ENCODE assay signal across 12 mouse cellular contexts in the genomic region with DNA sequence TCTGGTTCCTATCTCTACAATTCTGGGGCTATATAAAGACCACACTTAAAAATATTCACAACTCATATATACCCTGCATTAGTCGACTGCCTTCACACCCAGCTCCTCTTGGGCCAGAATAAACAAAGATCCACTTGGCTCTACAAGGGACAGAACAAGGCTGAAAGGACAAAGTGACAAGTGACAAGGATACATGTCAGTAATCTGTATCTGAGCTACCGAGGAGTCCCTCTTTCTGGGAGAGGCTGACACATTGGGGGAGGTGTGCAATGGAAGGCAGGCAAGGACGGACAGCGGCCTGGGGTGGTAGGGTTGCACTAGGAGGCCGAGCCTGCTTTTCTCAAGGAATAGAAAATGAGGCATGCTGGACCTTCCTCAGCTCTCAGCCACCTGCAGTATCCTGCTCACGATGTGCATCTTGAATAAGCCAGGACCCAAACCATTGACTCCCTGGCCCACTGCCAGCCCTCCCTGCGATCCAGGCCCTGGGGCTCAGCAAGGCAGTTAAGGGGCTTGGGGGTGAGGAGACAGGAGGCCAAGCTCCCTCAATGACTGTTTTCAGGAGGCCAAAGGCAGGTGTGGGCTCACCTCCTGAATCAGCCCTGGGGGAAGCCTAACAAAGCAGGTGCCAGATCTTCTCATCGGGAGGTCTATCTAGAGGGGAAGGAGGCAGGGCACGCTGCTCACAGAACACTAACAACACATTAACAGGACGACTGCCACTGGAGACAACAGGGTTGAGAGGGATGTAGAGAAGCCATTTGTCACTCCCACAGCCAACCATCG.
DNase-seq lines count a peak whose midpoint lies in the region; ATAC-seq and TF ChIP-seq lines count a peak whose summit lies in the region.
"Had no signal": no experiment of that assay in that cellular context is flagged by ENCODE, and none has a peak within 500 bp of the region (broad histone marks: within the 10 kb centered on the region; RNA-seq: fewer than 3 reads in every experiment).

No protein-coding gene starts in this region.

- H3K27ac ChIP-seq in kidney, embryonic 15.5 days, result no peak overlapping the region
- peak overlapping the region; percentile 69; the same call in 1 of the 2 replicates for H3K27ac ChIP-seq in embryonic facial prominence, embryonic 10.5 days (replicated peaks)
- no peak overlapping the region; the same call in 1 of the 2 replicates for H3K27ac ChIP-seq in forebrain, embryonic 11.5 days (ENCODE audit: low read depth, low read length)
- H3K27ac ChIP-seq in hindbrain, postnatal 0 days, result no peak overlapping the region
- H3K27ac ChIP-seq: left cerebral cortex, adult 2 months; lung, embryonic 15.5 days had no signal

- no peak for DNase-seq in kidney, adult 8-10 months
- no peak for DNase-seq in embryonic facial prominence, embryonic 10.5 days (ENCODE audit: low spot score)
- no peak for DNase-seq in forebrain, embryonic 11.5 days (ENCODE audit: low spot score)
- no peak for DNase-seq in hindbrain, postnatal 0 days (ENCODE audit: low spot score)
- no peak for DNase-seq in thymus, postnatal 4 days
- DNase-seq in embryo, embryonic 11 days, result no peak
- DNase-seq: cerebellum, adult 11 months had no signal

- no peak for TF ChIP-seq CTCF in hindbrain, postnatal 0 days (IDR thresholded peaks at IDR 0.05; ENCODE audit: low read depth)

- no peak overlapping the region for H3K4me2 ChIP-seq in kidney, embryonic 15.5 days
- H3K4me2 ChIP-seq in forebrain, embryonic 11.5 days (ENCODE audit: low read depth, low read length, severe bottlenecking), result no peak overlapping the region
- H3K4me2 ChIP-seq in hindbrain, postnatal 0 days (ENCODE audit: low read depth, low read length), result no peak overlapping the region
- H3K4me2 ChIP-seq: lung, embryonic 15.5 days had no signal

- no peak overlapping the region for H3K4me3 ChIP-seq in kidney, embryonic 15.5 days (replicated peaks)
- no peak overlapping the region for H3K4me3 ChIP-seq in embryonic facial prominence, embryonic 10.5 days
- H3K4me3 ChIP-seq in forebrain, embryonic 11.5 days (ENCODE audit: low read depth, low read length), result no peak overlapping the region
- no peak overlapping the region for H3K4me3 ChIP-seq in hindbrain, postnatal 0 days (ENCODE audit: low read length)
- H3K4me3 ChIP-seq: erythroblast, embryonic 14.5 days; left cerebral cortex, adult 2 months; lung, embryonic 15.5 days had no signal

- WGBS in kidney, embryonic 15.5 days, result 40% methylated on average over 11 of the region's 11 CpGs
- 36% methylated on average over 11 of the region's 11 CpGs for WGBS in embryonic facial prominence, embryonic 10.5 days
- 37% methylated on average over 11 of the region's 11 CpGs for WGBS in forebrain, embryonic 11.5 days
- WGBS in hindbrain, postnatal 0 days, result 28% methylated on average over 11 of the region's 11 CpGs

- no peaks in the 10 kb centered on the region for H3K9me3 ChIP-seq in kidney, embryonic 15.5 days (replicated peaks)
- H3K9me3 ChIP-seq in embryonic facial prominence, embryonic 10.5 days, result no peaks in the 10 kb centered on the region
- no peaks in the 10 kb centered on the region for H3K9me3 ChIP-seq in forebrain, embryonic 11.5 days (ENCODE audit: control insufficient read depth, low read length)
- no peaks in the 10 kb centered on the region for H3K9me3 ChIP-seq in hindbrain, postnatal 0 days (ENCODE audit: low read length)
- H3K9me3 ChIP-seq: G1E; lung, embryonic 15.5 days had no signal

- H3K4me1 ChIP-seq in kidney, embryonic 15.5 days, result peaks cover 45% of the 10 kb centered on the region
- H3K4me1 ChIP-seq in embryonic facial prominence, embryonic 10.5 days, result peaks cover 60% of the 10 kb centered on the region
- peaks cover 16% of the 10 kb centered on the region for H3K4me1 ChIP-seq in forebrain, embryonic 11.5 days (replicated peaks; ENCODE audit: control insufficient read depth, insufficient read depth, low read length)
- H3K4me1 ChIP-seq in hindbrain, postnatal 0 days (ENCODE audit: insufficient read depth, low read length), result peaks cover 4% of the 10 kb centered on the region; the same call in 1 of the 2 replicates

- no peaks in the 10 kb centered on the region for H3K27me3 ChIP-seq in kidney, embryonic 15.5 days
- no peaks in the 10 kb centered on the region; the same call in 1 of the 2 replicates for H3K27me3 ChIP-seq in embryonic facial prominence, embryonic 10.5 days (replicated peaks; ENCODE audit: low read depth, poor library complexity, severe bottlenecking)
- H3K27me3 ChIP-seq in forebrain, embryonic 11.5 days (ENCODE audit: control insufficient read depth, insufficient read depth, low read length), result no peaks in the 10 kb centered on the region
- H3K27me3 ChIP-seq in hindbrain, postnatal 0 days (ENCODE audit: insufficient read depth, low read length), result no peaks in the 10 kb centered on the region
- H3K27me3 ChIP-seq: lung, embryonic 15.5 days had no signal

- no peak overlapping the region for H3K9ac ChIP-seq in kidney, embryonic 15.5 days
- H3K9ac ChIP-seq in forebrain, embryonic 11.5 days (ENCODE audit: low read length), result 0 out of 2 replicates have a peak overlapping the region, but pooled peaks have one; percentile 2
- H3K9ac ChIP-seq in hindbrain, postnatal 0 days (replicated peaks; ENCODE audit: low read length), result no peak overlapping the region
- H3K9ac ChIP-seq: lung, embryonic 15.5 days had no signal

- no peaks in the 10 kb centered on the region for H3K36me3 ChIP-seq in kidney, embryonic 15.5 days
- no peaks in the 10 kb centered on the region for H3K36me3 ChIP-seq in embryonic facial prominence, embryonic 10.5 days (replicated peaks)
- no peaks in the 10 kb centered on the region for H3K36me3 ChIP-seq in forebrain, embryonic 11.5 days (ENCODE audit: control insufficient read depth, insufficient read depth, low read length)
- H3K36me3 ChIP-seq in hindbrain, postnatal 0 days (ENCODE audit: insufficient read depth, low read length), result no peaks in the 10 kb centered on the region
- H3K36me3 ChIP-seq: G1E; lung, embryonic 15.5 days had no signal

- peak; percentile 52; the same call in 1 of the 2 replicates for ATAC-seq in kidney, embryonic 15.5 days (replicated peaks; ENCODE audit: low FRiP score)
- ATAC-seq in forebrain, embryonic 11.5 days (replicated peaks; ENCODE audit: low FRiP score), result 0 out of 2 replicates have a peak, but pooled peaks have one; percentile 22
- peak; percentile 16; the same call in 1 of the 2 replicates for ATAC-seq in hindbrain, postnatal 0 days
